Mouse (Mus musculus) embryo, embryonic 10 days (tissue): ENCODE measurements around the gene Dgkq.
A peak's percentile ranks its signal among the peaks of the same experiment; 100 is the strongest.

Experiments
- DNase-seq: peaks from one replicate; pipeline ENCODE4 v3.0.0-alpha.2; 2015; ENCODE audit warnings: low spot score

Dgkq gene

DNA sequence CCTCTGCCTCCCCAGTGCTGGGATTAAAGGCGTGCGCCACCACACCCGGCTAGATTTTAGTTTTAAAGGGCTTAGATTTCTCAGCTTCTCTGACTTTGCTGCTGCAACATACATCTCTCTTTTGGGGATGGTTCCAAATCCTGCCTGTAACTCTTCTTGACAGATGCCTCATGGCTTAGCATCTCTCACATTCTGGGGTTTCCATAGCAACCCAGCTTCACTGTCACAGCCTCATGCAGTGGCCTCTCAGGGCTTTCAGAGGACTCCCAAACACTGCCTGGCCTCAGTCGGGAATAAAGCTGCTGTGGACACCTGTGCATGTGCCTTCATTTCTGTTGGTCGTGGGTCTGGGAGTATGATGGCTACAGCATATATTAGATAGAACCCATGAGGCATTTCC is 19.6 kb upstream of the Dgkq start:
- no peak for DNase-seq

DNA sequence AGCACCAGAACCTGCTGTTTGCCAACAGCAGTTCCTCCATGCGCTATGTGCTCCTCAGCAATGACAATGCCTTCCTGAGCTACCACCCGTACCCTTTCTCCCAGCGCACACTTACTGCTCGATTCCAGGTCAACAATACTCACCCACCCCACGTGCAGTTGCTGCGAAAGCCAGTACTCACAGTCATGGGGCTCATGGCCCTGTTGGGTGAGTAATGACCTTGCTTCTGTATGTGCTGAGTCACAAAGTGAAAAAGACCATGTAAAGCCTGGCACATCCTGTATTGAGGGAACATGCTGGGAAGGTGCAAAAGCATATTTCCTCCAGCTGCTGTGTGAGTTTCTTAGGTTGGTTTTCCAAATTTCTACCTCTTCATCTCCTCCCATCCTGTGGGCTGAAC is 11.4 kb upstream of the Dgkq start:
- DNase-seq, result no peak

DNA sequence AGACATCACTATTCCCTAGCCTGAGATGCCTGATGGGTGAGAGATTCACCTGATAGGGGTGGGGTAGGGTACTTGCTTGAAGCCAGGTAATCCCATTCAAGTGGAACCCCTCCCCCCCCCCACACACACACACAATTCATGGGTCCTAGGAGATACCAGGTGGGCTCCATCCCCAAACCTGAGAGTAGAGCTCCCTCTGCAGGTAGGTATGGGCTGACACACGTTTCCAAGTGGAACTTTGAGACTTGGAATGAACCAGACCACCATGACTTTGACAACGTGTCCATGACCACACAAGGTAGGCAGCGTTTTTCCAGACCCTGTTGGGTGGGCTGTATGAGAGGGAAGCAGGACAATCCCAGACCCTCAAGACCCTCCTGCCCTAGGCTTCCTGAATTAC is 10.4 kb upstream of the Dgkq start:
- DNase-seq, result no peak

DNA sequence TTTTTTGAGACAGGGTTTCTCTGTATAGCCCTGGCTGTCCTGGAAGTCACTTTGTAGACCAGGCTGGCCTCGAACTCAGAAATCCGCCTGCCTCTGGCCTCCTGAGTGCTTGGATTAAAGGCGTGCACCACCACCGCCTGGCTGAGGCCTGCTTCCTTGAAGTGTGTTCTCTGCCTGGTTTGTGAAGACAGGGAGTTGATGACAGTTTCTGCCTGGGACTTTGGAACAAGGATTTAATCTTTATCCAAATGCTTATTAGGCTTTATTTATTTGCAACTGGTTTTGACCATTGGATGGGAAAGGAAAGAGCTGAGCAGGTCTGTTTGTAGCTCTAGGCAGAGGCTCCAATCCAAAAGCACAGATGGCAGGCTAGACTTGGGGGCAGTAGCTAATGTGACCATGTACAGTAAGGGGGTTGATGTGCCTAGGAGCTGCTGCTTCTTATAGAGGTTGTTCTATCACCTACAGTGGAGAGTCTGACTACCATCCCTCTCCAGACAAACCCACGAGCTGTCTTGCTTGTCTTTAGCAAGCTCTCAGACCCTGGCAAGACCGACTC is 8.9 kb upstream of the Dgkq start:
- no peak for DNase-seq

DNA sequence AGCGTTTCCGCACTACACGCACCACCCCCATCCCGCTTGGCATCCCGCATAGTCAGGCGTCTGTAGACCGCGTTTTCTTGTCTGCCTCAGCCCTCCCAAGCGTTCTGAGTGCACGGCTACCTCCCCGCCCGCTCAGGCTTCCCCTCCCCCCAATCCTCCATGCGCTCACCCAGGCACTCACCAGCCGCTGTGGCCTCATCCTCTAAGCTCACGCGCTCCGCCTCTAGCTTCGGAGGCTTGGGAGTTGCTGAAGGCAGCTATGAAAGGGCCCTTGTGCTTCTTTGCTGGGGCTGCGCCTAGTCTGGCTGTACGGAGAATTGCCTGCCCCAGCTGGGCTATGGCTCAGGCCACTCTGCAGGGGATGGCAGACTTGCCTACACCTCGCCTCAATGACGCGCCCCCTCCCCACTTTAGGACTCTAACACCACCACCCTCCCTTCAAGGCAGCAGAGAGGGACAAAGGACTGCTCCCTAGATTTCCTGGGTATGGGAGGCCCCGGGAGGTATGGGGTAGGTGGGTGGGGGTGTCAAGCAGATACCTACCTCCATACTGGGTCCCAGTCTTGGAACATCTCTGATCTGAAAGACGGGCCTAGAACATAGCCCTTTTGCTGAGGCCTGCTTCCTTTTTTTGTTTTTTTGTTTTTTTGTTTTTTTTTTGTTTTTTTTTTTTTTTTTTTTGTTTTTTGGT is 8.3 kb upstream of the Dgkq start:
- peak; percentile 85 for DNase-seq

DNA sequence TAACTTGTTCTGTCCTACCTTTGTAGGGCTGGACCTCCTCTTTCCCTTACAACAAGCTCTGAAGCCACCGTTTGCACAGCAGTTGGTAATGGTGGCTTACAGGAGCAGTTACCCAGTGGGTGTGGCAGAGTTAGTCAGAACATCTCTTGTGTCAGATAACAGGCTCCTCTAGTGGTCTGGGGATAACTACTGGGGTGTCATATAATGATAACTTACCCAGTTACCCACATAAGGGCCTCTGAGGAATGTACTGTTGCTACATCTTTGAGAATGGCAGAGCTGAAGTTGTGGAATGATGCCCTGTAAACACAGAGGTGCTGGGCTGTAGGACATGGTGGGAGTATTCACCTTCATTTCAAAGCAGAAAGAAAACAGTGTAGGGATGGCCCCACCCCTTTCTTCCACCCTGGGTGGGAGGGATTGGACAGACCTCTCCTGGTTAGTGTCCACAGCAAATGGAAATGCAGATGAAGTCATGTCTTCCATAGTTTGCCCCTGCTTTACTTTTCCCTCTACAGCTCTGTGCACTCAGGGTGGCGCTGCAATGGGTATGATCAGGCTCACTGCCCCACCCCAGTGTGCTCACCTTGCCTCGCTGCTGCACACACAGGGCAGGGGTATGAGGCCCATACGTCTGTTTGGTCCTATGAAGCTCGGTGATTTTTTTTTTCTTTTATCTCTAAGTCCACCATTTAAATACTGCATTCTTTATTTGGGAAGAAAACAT is 7.5 kb upstream of the Dgkq start:
- DNase-seq, result peak; percentile 36

DNA sequence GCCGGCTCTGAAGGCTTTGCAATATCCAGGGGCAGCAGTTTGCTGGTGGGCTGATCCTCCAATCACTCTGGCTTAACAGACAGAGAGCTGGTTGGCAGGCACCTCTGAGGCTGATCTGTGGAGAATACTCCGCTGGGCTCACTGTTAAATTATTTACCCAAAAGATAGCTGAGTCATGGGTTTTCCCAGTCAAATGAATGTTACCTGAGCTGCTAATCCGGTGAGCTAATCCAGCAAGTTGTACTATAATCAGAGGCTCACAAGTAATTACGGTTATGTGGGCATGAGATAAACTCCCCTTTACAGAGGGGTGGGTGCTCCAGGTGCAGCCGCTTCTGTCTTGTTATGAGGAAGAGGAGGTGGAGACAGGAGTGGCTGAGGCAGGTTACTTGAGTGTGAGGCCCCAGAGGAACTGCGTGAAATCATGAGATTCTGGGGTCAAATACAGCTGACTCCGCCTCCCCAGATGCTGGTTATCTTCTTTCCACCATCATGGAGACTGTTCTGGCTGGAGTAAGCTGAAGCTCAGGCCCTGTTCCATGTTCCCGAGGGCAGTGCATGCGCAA is 5.9 kb upstream of the Dgkq start, which contains the start of gene Slc26a1:
TSS of gene Slc26a1 (minus strand) at position 319 of the 566 bp plus-strand sequence.
- DNase-seq, result no peak

DNA sequence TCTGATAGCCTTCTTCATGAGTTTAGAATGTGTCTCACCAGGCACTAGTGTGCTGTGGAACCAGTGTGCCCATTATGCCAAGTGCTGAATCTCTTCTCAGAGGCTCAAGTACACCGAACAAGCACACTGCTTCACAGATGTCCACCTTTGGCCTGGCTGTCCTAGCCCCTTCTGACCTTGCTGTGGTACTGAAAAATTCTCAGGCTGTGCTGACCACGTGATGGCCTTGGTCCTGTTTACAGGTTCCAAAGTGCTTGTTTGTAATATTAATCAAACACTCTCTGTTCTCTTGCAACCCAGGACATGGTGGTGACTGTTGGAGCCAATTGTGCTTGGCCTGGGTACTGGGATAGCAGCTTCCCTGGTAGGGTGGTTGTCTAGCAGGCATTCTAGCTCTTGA is 5.2 kb upstream of the Dgkq start:
- no peak for DNase-seq

DNA sequence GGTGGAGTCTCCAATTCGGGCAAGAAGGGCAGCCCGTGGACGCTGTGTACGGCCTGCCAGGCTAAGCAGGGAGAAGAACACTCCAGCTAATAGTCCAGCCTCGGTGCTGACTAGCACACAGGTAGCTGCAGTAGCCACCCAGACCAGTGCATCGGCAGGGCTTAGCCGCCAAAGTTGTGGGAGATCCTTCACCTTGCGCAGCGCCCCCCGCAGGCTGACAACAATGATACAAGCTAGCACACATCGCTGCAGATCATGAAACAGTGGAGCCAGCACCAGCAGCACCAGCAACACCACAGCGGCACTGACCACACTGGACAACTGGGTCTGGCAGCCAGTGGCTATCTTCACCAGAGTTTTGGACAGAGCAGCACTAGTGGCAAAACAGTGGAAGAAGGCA is 2.3 kb upstream of the Dgkq start:
- DNase-seq, result no peak

DNA sequence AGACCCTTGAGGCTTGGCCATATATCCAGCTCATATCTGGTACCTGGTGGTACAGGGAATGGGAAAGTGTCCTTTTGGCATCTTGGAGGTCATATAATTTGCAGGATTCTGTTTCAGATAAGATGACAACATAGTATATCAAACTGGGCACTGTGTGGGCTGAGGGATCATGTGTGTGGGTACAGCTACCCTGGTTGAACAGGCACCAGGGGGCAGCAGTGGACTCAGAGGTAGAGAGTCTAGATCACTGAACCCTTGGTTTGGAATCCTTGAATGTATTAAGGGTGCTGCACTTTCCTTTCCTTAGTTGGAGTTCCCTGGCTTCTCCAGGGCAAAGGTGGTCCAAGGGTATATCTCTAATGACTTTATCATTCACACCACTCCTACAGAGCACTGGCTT is 1.3 kb upstream of the Dgkq start:
- peak; percentile 65 for DNase-seq

DNA sequence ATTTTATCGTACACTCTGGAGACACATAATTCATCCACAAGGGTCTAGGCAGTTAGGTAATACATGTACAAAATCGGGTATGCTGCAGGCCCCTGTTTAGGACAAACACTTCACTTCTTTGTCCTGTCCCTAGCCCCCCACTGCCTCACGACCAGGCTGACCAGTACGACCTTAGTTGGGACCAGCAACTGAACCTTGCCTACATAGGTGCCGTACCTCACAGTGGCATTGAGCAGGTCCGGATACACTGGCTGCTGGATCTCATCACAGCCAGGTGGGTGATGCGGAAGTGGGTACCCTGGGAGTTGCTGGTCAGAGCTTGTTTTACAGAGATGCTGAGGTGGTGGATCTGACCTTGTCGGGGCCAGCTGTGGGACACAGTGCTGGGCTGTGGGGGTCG is 514 bp upstream of the Dgkq start:
- no peak for DNase-seq

DNA sequence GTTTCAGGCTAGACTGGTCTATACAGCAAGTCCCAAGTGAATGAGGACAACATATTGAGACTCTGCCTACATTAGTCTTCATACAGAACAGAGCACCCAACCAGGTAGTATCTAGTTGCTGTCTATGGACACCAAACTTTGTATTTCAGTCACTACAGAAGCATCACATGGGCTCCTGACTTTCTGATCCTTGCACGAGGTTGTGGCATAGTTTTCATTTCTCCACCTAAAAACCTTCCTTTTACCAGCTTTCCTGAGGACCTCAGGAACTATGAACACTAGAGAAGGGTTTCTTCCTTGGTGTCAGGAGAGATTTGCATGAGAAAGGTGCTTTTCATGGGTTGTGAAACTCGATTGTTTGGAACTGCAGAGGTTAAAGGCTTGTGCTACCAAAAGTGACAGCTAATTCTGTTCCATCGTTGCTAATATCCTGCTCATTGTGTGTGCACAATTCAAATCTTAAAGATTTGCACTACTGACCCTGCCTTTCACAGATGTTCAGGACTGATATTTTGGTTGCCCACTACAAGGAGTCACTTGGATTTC is 1.0 kb downstream of the Dgkq start:
- DNase-seq, result no peak

DNA sequence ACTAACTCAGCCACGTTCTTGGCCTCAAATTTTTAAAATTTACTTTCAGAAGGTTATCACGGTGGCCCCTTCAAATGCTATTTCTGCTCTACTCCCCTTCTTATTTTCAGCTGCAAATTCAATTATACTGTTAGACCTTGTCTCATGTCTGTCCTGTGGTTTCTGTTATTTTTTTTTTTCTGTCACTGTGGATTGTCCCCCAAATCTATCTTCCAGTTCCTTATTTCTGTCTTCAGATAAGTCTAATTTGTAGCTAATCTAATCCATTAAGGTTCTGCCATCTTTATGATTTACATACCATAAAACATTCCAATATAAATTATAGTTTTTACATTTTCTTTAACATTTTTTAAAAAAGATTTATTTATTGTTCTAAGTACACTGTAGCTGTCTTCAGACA is 2.1 kb downstream of the Dgkq start:
- no peak for DNase-seq

DNA sequence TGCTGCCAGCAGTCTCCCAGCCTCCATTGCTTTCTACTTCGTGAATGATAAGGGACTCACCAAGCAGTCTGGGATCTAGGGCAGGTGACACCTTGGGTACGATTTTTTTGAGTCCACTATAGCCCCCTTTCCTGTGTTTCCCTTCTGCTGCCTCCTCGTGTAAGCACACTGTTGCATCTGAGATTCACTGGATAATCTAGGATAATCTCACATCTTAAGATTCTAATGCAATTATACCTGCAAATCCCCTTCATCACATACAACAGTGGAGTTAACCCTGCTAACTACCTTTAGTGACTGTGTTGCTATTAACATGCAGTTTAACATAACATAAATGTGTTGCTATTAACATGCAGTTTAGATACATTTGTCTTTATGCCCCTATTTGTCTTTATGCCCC is 4.4 kb downstream of the Dgkq start:
- no peak for DNase-seq

DNA sequence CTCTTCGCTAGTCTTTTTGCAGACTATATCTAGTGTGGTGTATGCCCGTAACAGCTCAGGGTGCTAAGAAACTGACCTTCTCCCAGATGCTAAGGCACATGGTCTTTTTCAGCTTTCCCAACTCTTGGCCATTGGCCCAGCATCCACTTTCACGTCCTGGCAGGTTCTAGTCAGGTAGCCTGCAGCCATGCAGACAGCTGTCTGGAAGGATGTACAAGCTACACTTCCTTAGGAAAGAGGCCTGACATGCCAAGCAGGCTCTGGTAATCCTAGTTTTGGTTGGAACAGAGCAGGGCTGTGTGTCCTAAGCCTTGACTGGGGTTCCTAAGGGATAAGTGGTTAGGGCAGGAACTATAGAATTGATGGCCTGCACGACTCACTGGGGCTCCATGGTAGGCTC is 6.7 kb downstream of the Dgkq start:
- DNase-seq, result no peak

DNA sequence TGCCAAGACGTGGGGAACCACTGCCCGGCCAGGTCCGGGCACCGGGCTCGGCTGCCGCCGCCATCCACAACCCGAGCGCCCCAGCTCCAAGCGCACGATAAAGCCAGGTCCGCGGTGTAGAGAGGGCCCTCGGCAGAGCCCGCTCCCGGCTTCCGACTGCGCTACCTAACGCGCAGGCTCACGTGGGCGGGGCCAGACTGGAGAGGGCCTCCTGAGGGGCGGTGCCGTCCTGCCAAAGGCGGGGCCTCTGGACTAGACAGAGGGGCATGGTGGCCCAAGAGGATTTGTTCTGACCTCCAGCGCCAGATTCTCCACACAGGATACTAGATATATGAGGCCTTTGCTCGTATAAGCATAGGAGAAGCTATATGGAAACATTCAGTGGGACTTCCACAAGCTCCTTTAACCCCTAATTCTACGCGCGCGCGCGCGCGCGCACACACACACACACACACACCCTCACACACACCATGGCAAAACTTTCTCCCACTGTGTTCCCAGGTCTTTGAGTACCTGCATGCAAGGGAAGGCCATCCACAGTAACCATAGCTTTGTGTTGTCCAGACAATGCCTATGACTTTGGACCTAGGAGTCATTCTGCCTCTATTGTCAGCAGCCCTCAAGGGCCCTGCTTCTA is 8.7 kb downstream of the Dgkq start:
- peak; percentile 97 for DNase-seq

DNA sequence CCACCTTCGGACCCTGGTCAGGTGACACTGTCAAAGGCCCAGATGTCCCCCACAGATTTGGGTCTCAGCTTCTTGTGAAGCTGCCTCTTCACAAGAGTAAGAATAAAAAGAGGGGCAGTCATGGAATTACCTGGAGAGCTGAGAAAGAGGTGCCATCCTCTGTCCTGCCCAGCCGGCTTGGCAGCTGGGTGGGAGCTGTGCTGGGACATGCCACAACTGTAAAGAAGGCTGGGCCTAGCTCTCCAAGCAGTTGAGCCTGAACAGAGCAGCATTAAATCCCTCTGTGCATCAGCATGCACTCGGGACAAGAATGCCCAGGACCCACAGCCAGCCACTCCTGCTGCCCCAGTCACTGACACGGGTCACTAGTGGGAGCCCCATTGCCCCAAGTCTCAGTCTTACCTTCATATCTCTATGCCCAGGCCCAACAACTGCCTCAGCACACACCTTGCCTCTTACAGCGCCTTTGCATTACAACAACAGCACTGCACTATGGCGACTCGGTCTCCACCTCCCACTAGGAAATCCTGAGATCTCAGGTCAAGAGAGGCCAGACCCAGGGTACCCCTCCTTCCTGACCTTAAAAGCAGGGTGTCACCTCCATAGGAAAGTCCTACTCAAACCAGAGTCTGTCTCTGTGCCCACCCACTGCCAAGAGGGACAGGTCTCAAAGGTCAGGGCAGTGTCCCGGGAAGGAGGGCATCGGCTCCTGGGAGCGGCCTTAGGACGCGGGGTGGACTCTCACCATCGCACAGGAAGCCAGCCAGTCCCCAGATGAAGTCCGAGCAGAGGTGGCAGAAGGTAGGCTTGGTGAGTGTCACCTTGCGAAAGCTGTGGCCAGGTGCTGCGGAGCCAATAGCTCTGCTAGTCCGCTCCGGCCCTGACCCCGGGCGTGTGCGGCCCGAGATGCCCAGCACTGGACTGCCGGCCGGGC is 9.5 kb downstream of the Dgkq start, which contains the start of gene Idua:
TSS of gene Idua (plus strand) at position 634 of the 934 bp plus-strand sequence.
- DNase-seq, result no peak

DNA sequence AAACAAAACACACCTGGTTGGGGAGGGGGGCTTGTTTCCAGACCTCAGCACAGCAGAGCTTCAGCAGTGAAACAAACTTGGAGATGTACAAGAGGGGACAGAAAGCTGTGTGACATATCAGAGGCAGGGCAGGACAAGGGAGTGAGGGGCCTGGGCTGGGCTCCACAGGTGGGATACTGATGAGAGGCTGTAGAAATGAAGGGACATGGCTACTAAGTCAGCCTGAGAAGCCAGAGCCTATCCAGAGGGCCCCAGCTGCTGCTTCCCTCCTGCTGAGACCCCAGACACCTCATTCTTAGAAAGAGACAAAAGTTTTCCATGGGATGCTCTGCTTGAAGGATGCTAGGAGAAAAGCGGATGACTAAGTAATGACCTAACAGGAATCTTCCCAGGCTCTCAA is 10.9 kb downstream of the Dgkq start:
- DNase-seq, result no peak

DNA sequence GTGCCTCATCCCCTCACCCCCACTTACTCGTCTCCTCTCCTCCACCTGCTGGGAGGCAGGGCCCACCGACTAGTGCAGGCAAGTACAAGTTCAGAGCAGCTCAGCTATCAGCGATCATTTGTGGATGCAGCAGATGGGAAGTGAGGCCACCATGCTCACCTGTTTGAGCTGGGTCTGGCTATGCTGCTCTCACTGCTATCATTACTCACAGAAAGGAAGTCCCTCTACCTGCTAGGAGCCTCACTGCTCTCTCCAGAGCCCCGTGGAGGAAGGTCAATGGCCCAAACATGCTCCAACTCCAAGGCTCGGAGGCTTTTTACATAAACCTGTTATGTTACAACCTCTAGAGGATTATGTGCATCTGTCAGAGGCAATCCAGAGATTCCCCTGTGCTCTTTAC is 12.1 kb downstream of the Dgkq start:
- DNase-seq, result no peak

DNA sequence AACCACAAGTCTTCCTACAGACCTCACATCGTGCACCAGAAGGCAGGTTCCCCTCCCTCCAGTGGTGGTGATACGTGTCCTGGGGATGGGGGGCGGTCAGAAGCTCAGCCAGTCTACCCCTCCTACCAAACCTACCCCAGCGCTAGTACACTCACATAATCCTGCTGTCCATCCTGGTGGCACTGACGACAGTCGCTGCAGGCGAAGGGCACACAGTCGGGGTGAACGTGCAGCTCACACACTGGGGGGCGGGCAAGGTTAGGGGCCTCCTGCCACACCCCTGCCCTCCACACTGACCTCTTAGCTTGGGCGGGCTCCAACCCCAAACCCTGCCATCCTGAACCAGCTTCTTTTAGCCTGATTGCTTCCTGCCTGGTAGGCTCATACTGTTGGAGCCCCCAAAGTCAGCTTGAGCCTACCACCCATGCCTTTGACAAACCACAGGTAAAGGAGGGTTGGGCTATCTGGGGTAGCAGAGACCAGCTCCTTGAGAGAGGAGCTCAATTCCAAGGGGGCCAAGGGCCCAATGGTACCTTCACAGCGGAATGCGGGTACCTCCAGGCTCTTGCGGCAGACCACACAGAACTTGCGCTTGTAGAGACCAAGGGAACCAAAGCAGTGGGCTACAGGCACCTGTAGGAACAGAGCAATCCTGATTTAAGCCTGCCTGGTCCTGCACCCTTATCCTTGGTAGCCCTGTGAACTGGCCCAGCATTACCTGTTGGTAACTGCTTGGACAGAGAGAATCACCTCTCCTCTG is 13.4 kb downstream of the Dgkq start:
- no peak for DNase-seq
